8 mouse cellular contexts compared by ENCODE assay signal in genomic region chr7:30198481-30198971, GRCm38 (mm10). TPM values are rescaled to one million over a fixed set of nuclear protein-coding genes. Genes with fewer than 3 reads are reported as not detected.
DNase-seq lines count a peak whose midpoint lies in the region; TF ChIP-seq lines count a peak whose summit lies in the region.

Gene Capns1 (minus strand): TSS chr7:30198811.

- peak within 1 kb of the TSS; percentile 35; the same call in 1 of the 2 replicates for H3K4me3 ChIP-seq in gastrocnemius, adult 2 months

- intact Hi-C loops in gastrocnemius, adult 2 months (cut with DNase I): loop anchor here (2.0 kb wide), 1 partner anchor 14 kb away; the partner anchor contains the start of gene Cox7a1
- intact Hi-C loops in left cerebral cortex, postnatal 36 days (cut with DNase I): no loop called here

- DNase-seq in urinary bladder, postnatal 14 days (ENCODE audit: low spot score): peak; percentile 65
- no peak for DNase-seq in urinary bladder, postnatal 4 days (ENCODE audit: low spot score in 2 of 2)
- DNase-seq in cerebellum, postnatal 10 days: peak; percentile 82 to 88
- peak; percentile 59 for DNase-seq in gastrocnemius, adult 2 months
- peak; percentile 73 for DNase-seq in hindlimb bud, embryonic 11.5 days (ENCODE audit: extremely low spot score, low read depth, low spot score)
- peak; percentile 35 to 41 for DNase-seq in left cerebral cortex, postnatal 36 days (ENCODE audit: low spot score in 2 of 2)
- peak; percentile 87 for DNase-seq in mesoderm, embryonic 11.5 days (ENCODE audit: low read depth, low spot score)
- peak; percentile 28 to 70 for DNase-seq in spleen, postnatal 10 days (ENCODE audit: low spot score in 2 of 2)

- peak; percentile 91 for TF ChIP-seq CTCF in gastrocnemius, adult 2 months (IDR thresholded peaks at IDR 0.05)

- H3K27ac ChIP-seq in gastrocnemius, adult 2 months: peak within 1 kb of the TSS; percentile 40

RNA-seq across cellular contexts. Expression of gene Capns1, which starts in this region (rescaled TPM):
- 100 to 1,000 TPM; 178 to 186 TPM for total RNA-seq in gastrocnemius, adult 2 months (2021)
- 100 to 1,000 TPM; 175 to 181 TPM for total RNA-seq in left cerebral cortex, postnatal 36 days (2021)

Comparison
In these comparisons a context has a peak if more than half of its experiments do, and no peak if none do; other contexts are left out.
1. DNase-seq: peak in urinary bladder, postnatal 14 days (single experiment), cerebellum, postnatal 10 days (2 of 2), gastrocnemius, adult 2 months (single experiment), hindlimb bud, embryonic 11.5 days (single experiment), left cerebral cortex, postnatal 36 days (2 of 2), mesoderm, embryonic 11.5 days (single experiment) and spleen, postnatal 10 days (2 of 2); none in urinary bladder, postnatal 4 days (0 of 2).